19 mouse cellular contexts compared by ENCODE assay signal in the genomic region with DNA sequence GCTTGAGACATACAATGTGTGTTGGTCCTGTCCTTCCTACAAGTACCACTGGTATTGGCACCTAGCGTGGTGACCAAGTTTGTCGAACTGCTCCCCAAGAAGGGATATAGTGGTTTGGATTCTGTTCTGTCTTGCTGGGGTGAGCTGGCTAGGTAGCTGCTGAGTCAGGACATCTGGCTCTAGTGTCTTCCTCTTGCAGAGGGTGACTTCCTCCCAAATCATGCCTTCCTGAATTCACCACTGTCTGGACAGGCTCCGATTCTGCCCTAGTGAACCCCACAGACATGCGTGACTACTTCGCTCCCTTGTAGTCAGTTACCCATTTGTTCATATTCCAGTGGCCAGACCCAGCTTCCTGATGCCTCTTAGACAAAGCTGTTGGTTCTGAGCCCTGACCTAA.
DNase-seq lines count a peak whose midpoint lies in the region; ATAC-seq lines count a peak whose summit lies in the region.
"Had no signal": no experiment of that assay in that cellular context is flagged by ENCODE, and none has a peak within 500 bp of the region (broad histone marks: within the 10 kb centered on the region; RNA-seq: fewer than 3 reads in every experiment).

No protein-coding gene starts in this region.

- H3K4me3 ChIP-seq in heart, embryonic 10.5 days, result no peak overlapping the region
- H3K4me3 ChIP-seq: embryonic facial prominence, embryonic 12.5 days; forebrain, embryonic 15.5 days; hindbrain, embryonic 10.5 days; hindbrain, embryonic 15.5 days had no signal

- peak; percentile 74 for ATAC-seq in granulocyte monocyte progenitor cell, adult 5-6 weeks (replicated peaks; ENCODE audit: poor library complexity, severe bottlenecking)
- ATAC-seq in megakaryocyte-erythroid progenitor cell, adult 5-6 weeks (replicated peaks; ENCODE audit: low FRiP score, low TSS enrichment, poor library complexity, severe bottlenecking), result 0 out of 2 replicates have a peak, but pooled peaks have one; percentile 22
- ATAC-seq: activated CD4-positive, CD25-positive, alpha-beta regulatory T cell, adult 4 months; forebrain, embryonic 15.5 days; Patski had no signal

- peaks cover 10% of the 10 kb centered on the region for H3K4me1 ChIP-seq in heart, embryonic 10.5 days

- no peaks in the 10 kb centered on the region for H3K36me3 ChIP-seq in heart, embryonic 10.5 days
- H3K36me3 ChIP-seq: embryonic facial prominence, embryonic 12.5 days; forebrain, embryonic 15.5 days; hindbrain, embryonic 10.5 days; hindbrain, embryonic 15.5 days had no signal

- DNase-seq in heart, embryonic 10.5 days (ENCODE audit: low spot score), result peak; percentile 46
- DNase-seq in heart, postnatal 25 days (ENCODE audit: low spot score), result no peak
- DNase-seq in 416B (ENCODE audit: low read depth), result peak; percentile 30
- DNase-seq in kidney, adult 8-10 months, result no peak
- DNase-seq in layer of hippocampus, postnatal 25 days (ENCODE audit: extremely low spot score in 1 of 2, low spot score in 1 of 2), result no peak
- DNase-seq: adrenal gland, postnatal 14 days; cerebellum, adult 2 months; cerebellum, postnatal 10 days; gastrocnemius, postnatal 10 days; heart, postnatal 10 days had no signal

- WGBS in heart, embryonic 10.5 days, result 95% methylated on average over 5 of the region's 5 CpGs

- H3K27ac ChIP-seq in heart, embryonic 10.5 days, result no peak overlapping the region
- H3K27ac ChIP-seq: embryonic facial prominence, embryonic 12.5 days; forebrain, embryonic 15.5 days; hindbrain, embryonic 10.5 days; hindbrain, embryonic 15.5 days had no signal

- no peaks in the 10 kb centered on the region for H3K9me3 ChIP-seq in heart, embryonic 10.5 days
- H3K9me3 ChIP-seq: embryonic facial prominence, embryonic 12.5 days; forebrain, embryonic 15.5 days; hindbrain, embryonic 10.5 days; hindbrain, embryonic 15.5 days had no signal

- intact Hi-C loops in heart, postnatal 25 days (cut with DNase I), result no loop called here

- no peaks in the 10 kb centered on the region for H3K27me3 ChIP-seq in heart, embryonic 10.5 days (ENCODE audit: insufficient read depth, poor library complexity, severe bottlenecking)
- H3K27me3 ChIP-seq: CH12.LX; embryonic facial prominence, embryonic 12.5 days; forebrain, embryonic 15.5 days; hindbrain, embryonic 15.5 days; Patski had no signal

Comparison
In these comparisons a context has a peak if more than half of its experiments do, and no peak if none do; other contexts are left out.
1. DNase-seq: peak in heart, embryonic 10.5 days (single experiment) and 416B (single experiment); none in heart, postnatal 25 days (single experiment), kidney, adult 8-10 months (0 of 2) and layer of hippocampus, postnatal 25 days (0 of 2).